21 mouse cellular contexts compared by ENCODE assay signal in genomic region chr4:151306311-151306765, GRCm38 (mm10).
A peak's percentile ranks its signal among the peaks of the same experiment; 100 is the strongest.
DNase-seq lines count a peak whose midpoint lies in the region; TF ChIP-seq lines count a peak whose summit lies in the region.
"Had no signal": no experiment of that assay in that cellular context is flagged by ENCODE, and none has a peak within 500 bp of the region (broad histone marks: within the 10 kb centered on the region; RNA-seq: fewer than 3 reads in every experiment).

No protein-coding gene starts in this region.

- no peaks in the 10 kb centered on the region for H3K27me3 ChIP-seq in cerebellum, adult 2 months (ENCODE audit: control insufficient read depth, insufficient read depth, low read length)

- H3K27ac ChIP-seq in left cerebral cortex, adult 2 months: peak overlapping the region; percentile 45
- H3K27ac ChIP-seq in cerebellum, adult 2 months (ENCODE audit: insufficient read depth, low read length): peak overlapping the region; percentile 6
- H3K27ac ChIP-seq: forebrain, embryonic 10.5 days; gastrocnemius, adult 2 months; heart, embryonic 13.5 days; limb, embryonic 12.5 days; liver, embryonic 12.5 days; stomach, postnatal 0 days had no signal

- no peak for TF ChIP-seq CTCF in left cerebral cortex, adult 2 months (IDR thresholded peaks at IDR 0.05)
- TF ChIP-seq CTCF in cerebellum, adult 2 months (IDR thresholded peaks at IDR 0.05; ENCODE audit: borderline replicate concordance, insufficient read depth, low read depth, low read length): no peak

- 25% methylated on average over 11 of the region's 11 CpGs for WGBS in cerebellum, adult 2 months

- peaks cover 63% of the 10 kb centered on the region for H3K4me1 ChIP-seq in cerebellum, adult 2 months (ENCODE audit: control insufficient read depth, insufficient read depth, low read length)
- H3K4me1 ChIP-seq: liver, embryonic 12.5 days had no signal

- no peak for TF ChIP-seq POLR2A in cerebellum, adult 2 months (IDR thresholded peaks at IDR 0.05; ENCODE audit: borderline replicate concordance, insufficient read depth, low read length)

- intact Hi-C loops in left cerebral cortex, adult 2 months (cut with DNase I): no loop called here

- no peak overlapping the region for H3K4me3 ChIP-seq in left cerebral cortex, adult 2 months
- H3K4me3 ChIP-seq in cerebellum, adult 2 months (replicated peaks; ENCODE audit: insufficient read depth, low read depth, low read length): no peak overlapping the region
- H3K4me3 ChIP-seq: forebrain, embryonic 10.5 days; gastrocnemius, adult 2 months; heart, embryonic 13.5 days; limb, embryonic 12.5 days; liver, embryonic 12.5 days; myocyte had no signal

- DNase-seq in left cerebral cortex, adult 2 months (ENCODE audit: extremely low spot score in 1 of 2, low spot score in 2 of 2): peak in 1 of 2 experiments; percentile 13
- DNase-seq in left cerebral cortex, adult 18-20 months (ENCODE audit: low spot score in 2 of 2): no peak
- DNase-seq in cerebellum, adult 11 months: peak; percentile 56
- peak; percentile 68 for DNase-seq in cerebellum, adult 2 months
- peak; percentile 50 to 57 for DNase-seq in cerebellum, postnatal 36 days
- DNase-seq in ovary, postnatal 36 days (ENCODE audit: low spot score): no peak
- DNase-seq in urinary bladder, postnatal 14 days (ENCODE audit: low spot score): no peak
- DNase-seq: forebrain, postnatal 0 days; gastrocnemius, adult 2 months; kidney, adult 9 months; kidney, postnatal 25 days; lung, embryonic 14.5 days; lung, postnatal 4 days; right cerebral cortex, postnatal 4 days; thymus, postnatal 14 days had no signal

Comparison
In these comparisons a context has a peak if more than half of its experiments do, and no peak if none do; other contexts are left out.
1. DNase-seq: peak in cerebellum, adult 11 months (single experiment), cerebellum, adult 2 months (2 of 2) and cerebellum, postnatal 36 days (2 of 2); none in left cerebral cortex, adult 18-20 months (0 of 2), ovary, postnatal 36 days (single experiment) and urinary bladder, postnatal 14 days (single experiment).